Mouse (Mus musculus) heart, adult 2 months (tissue): ENCODE measurements around the gene Gm20388. TPM values are rescaled to one million over a fixed set of nuclear protein-coding genes. Genes with fewer than 3 reads are reported as not detected.

Experiments used
- DNase-seq, 2 experiments: peaks; one replicate each; pipeline ENCODE4 v3.0.0; 2021
- H3K27ac ChIP-seq: fragments of 200-600 bp; 2 replicates; pipeline ENCODE4 v1.8.1; 2022
- H3K27me3 ChIP-seq: fragments of 200-500 bp; 2 replicates; pipeline ENCODE4 v1.6.1; 2012; ENCODE audit warnings: mild to moderate bottlenecking, low read length, inconsistent platforms, mixed read lengths; ENCODE audit not compliant: control insufficient read depth, insufficient read depth
- H3K36me3 ChIP-seq: fragments of 200-500 bp; 2 replicates; pipeline ENCODE4 v1.6.1; 2012; ENCODE audit warnings: low read length, inconsistent platforms; ENCODE audit not compliant: control insufficient read depth, insufficient read depth
- H3K4me1 ChIP-seq: fragments of 200-500 bp; 2 replicates; pipeline ENCODE4 v1.6.1; 2011; ENCODE audit warnings: low read length; ENCODE audit not compliant: control insufficient read depth, insufficient read depth
- H3K4me3 ChIP-seq: fragments of 200-600 bp; 2 replicates; pipeline ENCODE4 v1.8.1; 2022
- H3K79me2 ChIP-seq: fragments of 200-500 bp; replicated peaks from 2 replicates; pipeline ENCODE4 v1.6.1; 2012; ENCODE audit warnings: mild to moderate bottlenecking, inconsistent platforms, low read length, moderate library complexity, mixed read lengths; ENCODE audit not compliant: control insufficient read depth, insufficient read depth
- H3K9ac ChIP-seq: fragments of 200-500 bp; 2 replicates; pipeline ENCODE4 v1.6.1; 2012; ENCODE audit warnings: low read depth, mild to moderate bottlenecking, control low read depth, inconsistent platforms, low read length, mixed read lengths
- CTCF ChIP-seq: fragments of 200-600 bp; IDR thresholded peaks from 2 replicates; pipeline ENCODE4 v1.8.1; 2022; ENCODE audit warnings: antibody characterized with exemption, mild to moderate bottlenecking, moderate library complexity
- EP300 ChIP-seq: fragments of 200-500 bp; IDR thresholded peaks from 2 replicates; pipeline ENCODE4 v1.6.1; 2011; ENCODE audit warnings: low read depth, low read length, control low read depth; ENCODE audit not compliant: insufficient read depth
- POLR2A ChIP-seq: fragments of 200-500 bp; IDR thresholded peaks from 2 replicates; pipeline ENCODE4 v1.6.1; 2011; ENCODE audit warnings: mild to moderate bottlenecking, low read depth, low read length, control low read depth; ENCODE audit not compliant: insufficient read depth
- WGBS: fragments of 180-500 bp; shearing (Covaris S2); methylation state at CpG from one replicate; pipeline ENCODE4 v1.1.7; 2018; 5-methylcytosine and 5-hydroxymethylcytosine counted together
- intact Hi-C: fragments of 180-260 bp; cut with DNase I; formaldehyde crosslinking; loops from one replicate; pipeline ENCODE4 v1.15.1; 2025
- polyA plus RNA-seq: library from polyadenylated mRNA; depleted of rRNA; stranded (reverse); fragments of >200 nt; gene quantifications from 2 replicates; pipeline ENCODE4 v1.2.3, GENCODE M21; 2012
- total RNA-seq, 2 experiments: library from RNA; stranded (reverse); gene quantifications; 2 replicates each; pipeline ENCODE4 v1.2.3; 2021

Gene Gm20388
- total and polyA plus RNA-seq, 3 experiments: 1.8 to 32.3 TPM; not detected in 1

DNA sequence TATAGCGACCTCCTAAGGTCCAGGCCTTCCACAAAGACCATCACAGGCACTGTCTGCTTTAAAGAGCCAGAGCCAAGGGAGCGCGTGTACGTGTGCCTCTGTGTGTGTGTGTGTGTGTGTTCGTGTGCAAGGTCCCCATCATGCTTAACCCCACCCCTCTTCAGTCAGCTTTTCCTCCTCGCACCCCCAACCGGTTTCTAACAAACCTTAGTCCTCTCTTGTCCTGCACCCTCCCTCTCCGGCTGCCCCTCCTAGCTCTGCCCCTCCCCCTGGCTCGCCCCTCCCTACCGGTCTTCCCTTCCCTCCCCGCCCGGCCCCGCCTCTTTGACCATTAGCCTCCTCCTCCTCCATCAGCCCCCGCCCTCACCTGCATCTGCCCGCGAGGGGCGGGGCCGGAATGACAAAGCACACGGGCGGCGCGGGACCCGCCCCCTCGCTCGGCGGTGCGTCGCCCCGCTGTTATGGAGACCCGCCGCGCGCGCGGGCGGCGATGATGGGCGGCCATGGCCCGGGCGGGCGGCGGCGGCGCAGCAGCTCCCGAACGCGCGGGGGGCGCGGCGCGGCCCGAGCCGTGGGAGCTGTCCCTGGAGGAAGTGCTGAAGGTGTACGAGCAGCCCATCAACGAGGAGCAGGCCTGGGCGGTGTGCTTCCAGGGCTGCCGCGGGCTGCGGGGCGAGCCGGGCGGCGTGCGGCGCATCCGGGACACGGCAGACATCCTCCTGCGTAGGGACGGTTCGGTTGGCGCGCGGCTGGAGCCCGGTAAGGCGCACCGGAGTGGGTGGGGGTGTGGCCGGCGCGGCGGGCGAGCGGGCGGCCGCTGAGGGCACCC lies 3421.8 kb downstream of the Gm20388 start, which contains the start of gene Spire2:
TSS of gene Spire2 (plus strand) at position 452 of the 829 bp plus-strand sequence.
- no peak within 1 kb of the TSS for H3K27ac ChIP-seq
- H3K79me2 ChIP-seq: no peaks in the 10 kb centered on the region
- WGBS: 2% methylated on average over 72 of the region's 85 CpGs
- no peaks in the 10 kb centered on the region for H3K4me1 ChIP-seq
- H3K36me3 ChIP-seq: no peaks in the 10 kb centered on the region
- no peak within 1 kb of the TSS for H3K9ac ChIP-seq
- peak within 1 kb of the TSS; percentile 41 for H3K4me3 ChIP-seq
- DNase-seq: peak; percentile 78 to 81
- peaks cover 3% of the 10 kb centered on the region for H3K27me3 ChIP-seq
- TF ChIP-seq EP300: no peak
- TF ChIP-seq POLR2A: no peak
- intact Hi-C loops: no loop called here

DNA sequence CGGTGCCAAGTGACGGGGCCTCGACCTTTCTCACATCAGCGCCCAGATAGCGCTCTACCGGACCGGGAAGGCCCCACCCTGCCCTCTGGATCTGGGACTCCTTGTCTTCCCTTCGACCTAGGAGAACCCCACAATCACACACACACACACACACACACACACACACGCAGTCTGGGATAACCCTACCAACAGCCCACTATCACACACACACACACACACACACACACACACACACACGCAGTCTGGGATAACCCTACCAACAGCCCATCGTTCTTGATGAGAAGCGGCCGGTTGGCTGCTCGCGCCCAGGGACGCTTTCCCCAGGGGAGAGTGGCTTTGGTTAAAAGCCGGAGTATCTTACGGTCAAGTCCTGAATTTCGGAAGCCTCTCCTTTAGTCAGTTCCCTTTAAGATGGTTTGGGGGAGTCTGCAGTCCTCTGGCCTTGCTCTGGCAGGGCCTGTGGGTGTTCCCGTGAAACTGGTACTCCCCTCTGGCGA lies 3422.5 kb downstream of the Gm20388 start:
- intact Hi-C loops: no loop called here
- Histone ChIP-seq H3K36me3 (no peaks in the 10 kb centered on the region), H3K4me3 (peak overlapping the region; percentile 41), H3K27me3 (peaks cover 3% of the 10 kb centered on the region), H3K4me1 (no peaks in the 10 kb centered on the region), H3K9ac (no peak overlapping the region), H3K27ac (no peak overlapping the region), H3K79me2 (no peaks in the 10 kb centered on the region)
- TF ChIP-seq CTCF (no peak), EP300 (no peak), POLR2A (no peak)
- 8% methylated on average over 17 of the region's 21 CpGs for WGBS
- DNase-seq: no peak

DNA sequence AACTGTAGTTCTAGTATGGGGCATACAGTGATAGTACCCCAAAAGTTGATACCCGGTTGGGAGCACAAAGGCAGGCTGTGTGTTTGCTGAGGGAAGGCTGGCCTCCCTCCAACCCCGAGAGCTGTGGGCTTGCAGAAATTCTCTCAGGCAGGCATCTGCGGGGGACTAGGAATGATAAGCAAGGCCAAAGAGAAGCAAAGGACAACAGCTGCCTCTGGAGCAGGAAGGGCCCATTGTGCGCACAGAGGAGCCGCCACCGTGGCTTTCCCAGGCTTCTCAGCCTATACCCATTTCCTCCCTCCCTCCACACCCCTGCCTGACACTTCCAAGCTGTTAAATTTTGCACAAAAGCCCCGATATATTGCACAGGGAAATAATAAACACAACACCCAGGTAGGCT lies 3423.2 kb downstream of the Gm20388 start:
- Histone ChIP-seq H3K79me2 (no peaks in the 10 kb centered on the region), H3K4me3 (no peak overlapping the region), H3K27ac (no peak overlapping the region), H3K9ac (no peak overlapping the region), H3K27me3 (peaks cover 3% of the 10 kb centered on the region), H3K36me3 (no peaks in the 10 kb centered on the region), H3K4me1 (no peaks in the 10 kb centered on the region)
- no peak for TF ChIP-seq POLR2A
- no peak for TF ChIP-seq CTCF
- no peak for TF ChIP-seq EP300
- WGBS: 8% methylated on average over 7 of the region's 7 CpGs
- intact Hi-C loops: no loop called here
- no peak for DNase-seq

DNA sequence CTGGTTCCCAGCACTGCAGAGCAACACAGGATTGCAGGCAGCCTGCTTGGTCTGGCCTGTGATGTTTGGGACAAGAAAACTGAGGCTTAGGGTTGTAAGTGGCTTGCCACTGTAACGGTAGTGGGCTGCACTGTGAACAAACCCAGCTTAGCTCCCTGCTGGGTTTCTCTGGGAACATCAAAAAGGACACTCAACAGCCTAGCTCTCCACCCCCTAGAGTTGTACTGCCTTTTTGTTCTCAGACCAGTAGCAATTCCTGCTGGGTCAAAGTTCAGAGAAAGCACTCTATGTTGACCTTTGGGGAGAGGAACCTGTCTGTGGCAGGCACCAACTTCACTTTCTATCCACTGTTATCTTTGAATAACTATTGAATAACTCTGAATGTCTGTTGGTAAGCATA lies 3423.8 kb downstream of the Gm20388 start:
- no peak overlapping the region for H3K9ac ChIP-seq
- H3K4me3 ChIP-seq: no peak overlapping the region
- peaks cover 3% of the 10 kb centered on the region for H3K27me3 ChIP-seq
- H3K36me3 ChIP-seq: no peaks in the 10 kb centered on the region
- TF ChIP-seq CTCF (no peak), POLR2A (no peak), EP300 (no peak)
- DNase-seq: no peak
- intact Hi-C loops: no loop called here
- WGBS: 9% methylated on average over 1 of the region's 1 CpGs
- H3K27ac ChIP-seq: no peak overlapping the region
- H3K79me2 ChIP-seq: no peaks in the 10 kb centered on the region
- H3K4me1 ChIP-seq: no peaks in the 10 kb centered on the region

DNA sequence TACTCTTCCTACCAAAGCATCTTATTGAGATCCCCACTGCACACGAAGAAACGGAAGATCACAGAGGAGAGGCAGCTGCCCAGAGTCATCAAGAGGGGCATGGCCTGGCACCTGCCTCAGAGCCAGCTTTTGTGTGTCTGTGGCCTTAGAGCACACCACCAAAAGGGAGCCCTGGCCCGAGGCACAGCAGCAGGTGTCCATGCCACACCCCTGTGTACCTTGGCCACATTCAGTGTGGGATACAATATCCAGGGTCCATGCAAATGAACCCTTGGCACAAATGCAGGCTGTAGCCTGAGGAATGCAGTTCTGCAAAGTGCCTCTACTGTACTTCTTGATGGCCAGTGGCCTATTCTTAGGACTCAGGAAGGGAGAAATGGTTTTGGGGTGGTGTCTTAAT lies 3426.8 kb downstream of the Gm20388 start:
- H3K4me1 ChIP-seq: no peaks in the 10 kb centered on the region
- no peak overlapping the region for H3K9ac ChIP-seq
- TF ChIP-seq POLR2A: no peak
- no peak for TF ChIP-seq EP300
- TF ChIP-seq CTCF: no peak
- H3K27ac ChIP-seq: no peak overlapping the region
- peaks cover 3% of the 10 kb centered on the region for H3K27me3 ChIP-seq
- DNase-seq: no peak
- no peaks in the 10 kb centered on the region for H3K36me3 ChIP-seq
- WGBS: 85% methylated on average over 3 of the region's 3 CpGs
- intact Hi-C loops: no loop called here
- H3K4me3 ChIP-seq: no peak overlapping the region
- no peaks in the 10 kb centered on the region for H3K79me2 ChIP-seq

DNA sequence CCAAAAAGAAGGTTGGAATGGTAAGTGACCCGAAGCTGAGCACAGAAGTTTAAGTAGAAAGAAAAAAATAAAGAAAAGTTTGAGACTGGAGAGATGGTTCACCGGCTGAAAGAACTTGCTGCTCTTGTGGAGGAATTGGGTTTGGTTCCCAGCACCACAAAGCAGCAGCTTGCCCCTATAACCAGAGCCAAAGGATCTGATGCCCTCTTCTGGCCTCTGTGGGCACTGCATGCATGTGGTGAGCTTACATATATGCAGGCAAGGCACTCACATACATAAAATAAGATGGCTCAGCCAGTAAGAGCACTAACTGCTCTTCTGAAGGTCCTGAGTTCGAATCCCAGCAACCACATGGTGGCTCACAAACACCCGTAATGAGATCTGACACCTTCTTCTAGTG lies 3429.4 kb downstream of the Gm20388 start:
- TF ChIP-seq EP300: no peak
- peak; percentile 34; the same call in 1 of the 2 replicates for TF ChIP-seq CTCF
- Histone ChIP-seq H3K9ac (no peak overlapping the region), H3K79me2 (no peaks in the 10 kb centered on the region), H3K4me1 (no peaks in the 10 kb centered on the region), H3K27me3 (no peaks in the 10 kb centered on the region; the same call in 1 of the 2 replicates), H3K27ac (no peak overlapping the region), H3K4me3 (no peak overlapping the region), H3K36me3 (no peaks in the 10 kb centered on the region)
- intact Hi-C loops: no loop called here
- 96% methylated on average over 4 of the region's 4 CpGs for WGBS
- no peak for DNase-seq
